Mouse (Mus musculus) lung, embryonic 15.5 days (tissue): ENCODE results near the gene Nfkb1. TPM values are rescaled to one million over a fixed set of nuclear protein-coding genes. Genes with fewer than 3 reads are reported as not detected.

Experiments
- ATAC-seq: fragments of 200-750 bp; cut with Nextera tagmentation; 2 replicates; pipeline ENCODE4 v1.8.0; 2017; ENCODE audit warnings: moderate number of reproducible peaks, borderline replicate concordance; ENCODE audit not compliant: low FRiP score, low TSS enrichment; ENCODE audit errors: extremely low read depth
- H3K27ac ChIP-seq: fragments of 300-500 bp; sonication (generic); 2 replicates; pipeline ENCODE4 v1.5.1; 2015; ENCODE audit warnings: moderate library complexity, mild to moderate bottlenecking, inconsistent platforms
- H3K27me3 ChIP-seq: fragments of 300-500 bp; sonication (generic); 2 replicates; pipeline ENCODE4 v1.6.1; 2015; ENCODE audit warnings: inconsistent platforms
- H3K36me3 ChIP-seq: fragments of 300-500 bp; sonication (generic); 2 replicates; pipeline ENCODE4 v1.6.1; 2015; ENCODE audit warnings: inconsistent platforms
- H3K4me1 ChIP-seq: fragments of 300-500 bp; sonication (generic); 2 replicates; pipeline ENCODE4 v1.6.1; 2015; ENCODE audit warnings: inconsistent platforms
- H3K4me2 ChIP-seq: fragments of 300-500 bp; sonication (generic); 2 replicates; pipeline ENCODE4 v1.6.1; 2015; ENCODE audit warnings: inconsistent platforms, mild to moderate bottlenecking, moderate library complexity
- H3K4me3 ChIP-seq: fragments of 300-500 bp; sonication (generic); 2 replicates; pipeline ENCODE4 v1.5.1; 2015; ENCODE audit warnings: mild to moderate bottlenecking, inconsistent platforms
- H3K9ac ChIP-seq: fragments of 300-500 bp; sonication (generic); 2 replicates; pipeline ENCODE4 v1.6.1; 2015; ENCODE audit warnings: inconsistent platforms
- H3K9me3 ChIP-seq: fragments of 300-500 bp; sonication (generic); 2 replicates; pipeline ENCODE4 v1.6.1; 2016; ENCODE audit warnings: inconsistent platforms
- WGBS: fragments of 180-500 bp; shearing (Covaris S2); methylation state at CpG from one replicate; pipeline ENCODE4 v1.1.7; 2015; 5-methylcytosine and 5-hydroxymethylcytosine counted together
- polyA plus RNA-seq: library from polyadenylated mRNA; unstranded; fragments of >200 nt; fragmentation: Nextera tagmentation; extraction: Ambion mirVana; gene quantifications from 2 replicates; pipeline ENCODE4 v1.2.1, GENCODE M21; 2015

Nfkb1 gene
- polyA plus RNA-seq, 1 experiment from 2014 or later, result 30.7 TPM

- WGBS, result 77% methylated on average over 8 of the region's 8 CpGs
- Histone ChIP-seq H3K4me3 (no peak overlapping the region), H3K9me3 (no peaks in the 10 kb centered on the region), H3K9ac (no peak overlapping the region), H3K4me1 (peaks cover 19% of the 10 kb centered on the region), H3K27ac (no peak overlapping the region), H3K27me3 (no peaks in the 10 kb centered on the region), H3K36me3 (no peaks in the 10 kb centered on the region), H3K4me2 (no peak overlapping the region)
- ATAC-seq, result no peak
Measured at GRCm38 (mm10) chr3:135696262-135696661, 4.9 kb upstream of the Nfkb1 start.

- H3K4me3 ChIP-seq, result no peak overlapping the region
- no peaks in the 10 kb centered on the region for H3K9me3 ChIP-seq
- 28% methylated on average over 3 of the region's 3 CpGs for WGBS
- no peak for ATAC-seq
- H3K4me2 ChIP-seq, result no peak overlapping the region
- H3K27me3 ChIP-seq, result no peaks in the 10 kb centered on the region
- no peak overlapping the region for H3K9ac ChIP-seq
- H3K4me1 ChIP-seq, result peaks cover 32% of the 10 kb centered on the region
- no peaks in the 10 kb centered on the region for H3K36me3 ChIP-seq
- no peak overlapping the region for H3K27ac ChIP-seq
Measured at GRCm38 (mm10) chr3:135692999-135693398, 1.7 kb upstream of the Nfkb1 start.

- no peaks in the 10 kb centered on the region for H3K36me3 ChIP-seq
- peak overlapping the region; percentile 93 for H3K9ac ChIP-seq
- peak overlapping the region; percentile 87 for H3K4me3 ChIP-seq
- WGBS, result under 1% methylated on average over 45 of the region's 47 CpGs
- peak overlapping the region; percentile 97 for H3K27ac ChIP-seq
- peak; percentile 74 for ATAC-seq
- no peaks in the 10 kb centered on the region for H3K9me3 ChIP-seq
- peak overlapping the region; percentile 89 for H3K4me2 ChIP-seq
- no peaks in the 10 kb centered on the region for H3K27me3 ChIP-seq
- H3K4me1 ChIP-seq, result peaks cover 36% of the 10 kb centered on the region
Measured at GRCm38 (mm10) chr3:135690568-135691190, 668 bp downstream of the Nfkb1 start.

- Histone ChIP-seq H3K27ac (peak overlapping the region; percentile 97; the same call in 1 of the 2 replicates), H3K27me3 (no peaks in the 10 kb centered on the region), H3K4me1 (peaks cover 36% of the 10 kb centered on the region), H3K4me3 (peak overlapping the region; percentile 87), H3K9ac (peak overlapping the region; percentile 93), H3K4me2 (peak overlapping the region; percentile 89), H3K9me3 (no peaks in the 10 kb centered on the region), H3K36me3 (no peaks in the 10 kb centered on the region)
- 28% methylated on average over 10 of the region's 10 CpGs for WGBS
- ATAC-seq, result no peak
Measured at GRCm38 (mm10) chr3:135689773-135690567, 1.4 kb downstream of the Nfkb1 start.

- Histone ChIP-seq H3K9me3 (no peaks in the 10 kb centered on the region), H3K36me3 (no peaks in the 10 kb centered on the region), H3K9ac (no peak overlapping the region), H3K27me3 (no peaks in the 10 kb centered on the region), H3K4me1 (peaks cover 36% of the 10 kb centered on the region), H3K4me2 (peak overlapping the region; percentile 89), H3K27ac (no peak overlapping the region), H3K4me3 (peak overlapping the region; percentile 87)
- ATAC-seq, result no peak
- 46% methylated on average over 11 of the region's 11 CpGs for WGBS
Measured at GRCm38 (mm10) chr3:135688970-135689772, 2.2 kb downstream of the Nfkb1 start.

- H3K4me3 ChIP-seq, result no peak overlapping the region
- H3K4me2 ChIP-seq, result no peak overlapping the region
- no peaks in the 10 kb centered on the region for H3K27me3 ChIP-seq
- H3K9me3 ChIP-seq, result no peaks in the 10 kb centered on the region
- no peak overlapping the region for H3K27ac ChIP-seq
- ATAC-seq, result no peak
- WGBS, result 72% methylated on average over 9 of the region's 9 CpGs
- H3K9ac ChIP-seq, result no peak overlapping the region
- H3K4me1 ChIP-seq, result peaks cover 40% of the 10 kb centered on the region
- H3K36me3 ChIP-seq, result no peaks in the 10 kb centered on the region
Measured at GRCm38 (mm10) chr3:135687965-135688364, 3.4 kb downstream of the Nfkb1 start.

- WGBS, result 66% methylated on average over 5 of the region's 5 CpGs
- ATAC-seq, result no peak
Measured at GRCm38 (mm10) chr3:135686419-135686818, 4.9 kb downstream of the Nfkb1 start.

GRCm38 (mm10) chr3:135683275-135683674 is 8.1 kb downstream of the Nfkb1 start:
- no peak for ATAC-seq
- WGBS, result 55% methylated on average over 6 of the region's 6 CpGs
- Histone ChIP-seq H3K9ac (no peak overlapping the region), H3K4me1 (peaks cover 41% of the 10 kb centered on the region), H3K27ac (no peak overlapping the region), H3K36me3 (no peaks in the 10 kb centered on the region), H3K27me3 (no peaks in the 10 kb centered on the region), H3K9me3 (no peaks in the 10 kb centered on the region), H3K4me2 (no peak overlapping the region), H3K4me3 (no peak overlapping the region)

More at GRCm38 (mm10) chr3:135686419-135686818, 4.9 kb downstream of the Nfkb1 start:
- Histone ChIP-seq H3K9ac (no peak overlapping the region), H3K36me3 (no peaks in the 10 kb centered on the region), H3K27ac (no peak overlapping the region), H3K9me3 (no peaks in the 10 kb centered on the region), H3K4me3 (no peak overlapping the region), H3K4me1 (peaks cover 43% of the 10 kb centered on the region), H3K4me2 (no peak overlapping the region), H3K27me3 (no peaks in the 10 kb centered on the region)

- Histone ChIP-seq H3K36me3 (no peaks in the 10 kb centered on the region), H3K27ac (peak overlapping the region; percentile 27), H3K9me3 (no peaks in the 10 kb centered on the region), H3K4me1 (peaks cover 37% of the 10 kb centered on the region), H3K4me2 (no peak overlapping the region), H3K9ac (no peak overlapping the region), H3K4me3 (no peak overlapping the region), H3K27me3 (no peaks in the 10 kb centered on the region)
- 45% methylated on average over 3 of the region's 3 CpGs for WGBS
- ATAC-seq, result no peak
Measured at GRCm38 (mm10) chr3:135682240-135682639, 9.1 kb downstream of the Nfkb1 start.

- Histone ChIP-seq H3K36me3 (no peaks in the 10 kb centered on the region), H3K4me2 (no peak overlapping the region), H3K27me3 (no peaks in the 10 kb centered on the region), H3K9me3 (no peaks in the 10 kb centered on the region), H3K4me3 (no peak overlapping the region), H3K9ac (no peak overlapping the region), H3K27ac (no peak overlapping the region), H3K4me1 (peaks cover 43% of the 10 kb centered on the region)
- WGBS, result 17% methylated on average over 8 of the region's 8 CpGs
- ATAC-seq, result 0 out of 2 replicates have a peak, but pooled peaks have one; percentile 27
Measured at GRCm38 (mm10) chr3:135681272-135681783, 10.0 kb downstream of the Nfkb1 start.

- H3K4me3 ChIP-seq, result no peak overlapping the region
- peaks cover 45% of the 10 kb centered on the region for H3K4me1 ChIP-seq
- 69% methylated on average over 6 of the region's 6 CpGs for WGBS
- no peaks in the 10 kb centered on the region for H3K9me3 ChIP-seq
- H3K27ac ChIP-seq, result no peak overlapping the region
- ATAC-seq, result no peak
- H3K9ac ChIP-seq, result no peak overlapping the region
- no peak overlapping the region for H3K4me2 ChIP-seq
- no peaks in the 10 kb centered on the region for H3K36me3 ChIP-seq
- H3K27me3 ChIP-seq, result no peaks in the 10 kb centered on the region
Measured at GRCm38 (mm10) chr3:135680213-135680843, 11.0 kb downstream of the Nfkb1 start.
